Mouse (Mus musculus) lung, adult 2 months (tissue): ENCODE measurements around the gene Tmem242.

Source experiments
- CTCF ChIP-seq: fragments of 200-500 bp; IDR thresholded peaks from 2 replicates; pipeline ENCODE4 v1.5.1; 2011; ENCODE audit warnings: mild to moderate bottlenecking, low read length, control low read depth; ENCODE audit not compliant: insufficient read depth
- POLR2A ChIP-seq: fragments of 200-500 bp; IDR thresholded peaks from 2 replicates; pipeline ENCODE4 v1.6.1; 2011; ENCODE audit warnings: low read depth, mild to moderate bottlenecking, control low read depth, low read length, borderline replicate concordance; ENCODE audit errors: extremely low read depth

DNA sequence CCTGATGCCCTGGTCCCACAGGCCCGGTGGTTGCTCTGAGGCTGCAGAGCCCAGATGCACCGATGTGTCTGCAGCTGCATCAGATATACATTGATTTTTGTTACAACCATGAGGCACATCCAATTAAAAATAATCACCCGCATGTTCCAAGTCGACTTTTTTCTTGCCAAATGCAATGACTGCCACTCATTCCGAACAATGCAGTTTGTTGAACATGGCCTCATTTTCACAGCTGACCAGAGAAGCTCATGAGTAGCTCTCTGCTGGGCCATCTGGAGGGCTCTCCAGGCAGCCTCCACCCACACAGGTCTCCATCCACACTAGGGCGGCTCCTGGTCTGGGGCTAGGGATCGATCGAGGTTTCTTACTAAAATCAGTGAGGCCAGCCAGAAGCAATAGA lies 67.1 kb downstream of the Tmem242 start:
- TF ChIP-seq POLR2A (no peak), CTCF (no peak)
